Comparison of ENCODE assay signal across 19 mouse cellular contexts in genomic region chr6:125588241-125588640, GRCm38 (mm10). TPM values are rescaled to one million over a fixed set of nuclear protein-coding genes. Genes with fewer than 3 reads are reported as not detected.
DNase-seq lines count a peak whose midpoint lies in the region; ATAC-seq and TF ChIP-seq lines count a peak whose summit lies in the region.
"Had no signal": no experiment of that assay in that cellular context is flagged by ENCODE, and none has a peak within 500 bp of the region (broad histone marks: within the 10 kb centered on the region; RNA-seq: fewer than 3 reads in every experiment).

No protein-coding gene starts in this region.

- H3K9me3 ChIP-seq in heart, postnatal 0 days (replicated peaks; ENCODE audit: control insufficient read depth, low read length) = no peaks in the 10 kb centered on the region
- H3K9me3 ChIP-seq in heart, embryonic 11.5 days (replicated peaks; ENCODE audit: control insufficient read depth, low read length) = no peaks in the 10 kb centered on the region
- H3K9me3 ChIP-seq in lung, embryonic 14.5 days (ENCODE audit: low read depth, low read length) = no peaks in the 10 kb centered on the region
- H3K9me3 ChIP-seq: heart, embryonic 12.5 days; hindbrain, embryonic 12.5 days; limb, embryonic 15.5 days; neural tube, embryonic 13.5 days had no signal

- no peaks in the 10 kb centered on the region for H3K4me1 ChIP-seq in heart, postnatal 0 days (ENCODE audit: control insufficient read depth, insufficient read depth)
- no peaks in the 10 kb centered on the region for H3K4me1 ChIP-seq in heart, embryonic 11.5 days (ENCODE audit: control insufficient read depth, insufficient read depth, low read length)
- no peaks in the 10 kb centered on the region for H3K4me1 ChIP-seq in lung, embryonic 14.5 days (ENCODE audit: insufficient read depth)
- H3K4me1 ChIP-seq in lung, adult 2 months (ENCODE audit: control insufficient read depth, insufficient read depth, low read length) = peaks cover 3% of the 10 kb centered on the region
- H3K4me1 ChIP-seq: heart, embryonic 12.5 days had no signal

- no peak for DNase-seq in heart, postnatal 0 days (ENCODE audit: low spot score)
- no peak for DNase-seq in lung, embryonic 14.5 days
- no peak for DNase-seq in lung, adult 2 months
- DNase-seq in 416B (ENCODE audit: low read depth) (peak; percentile 62), ZHBTc4 (ENCODE audit: low read depth, low spot score) (peak; percentile 62)
- DNase-seq in c-Kit-positive CD71-positive TER-119-positive erythroid progenitor cells, embryonic 14.5 days (ENCODE audit: low spot score) = no peak
- no peak for DNase-seq in spleen, postnatal 36 days (ENCODE audit: low spot score in 2 of 2)
- DNase-seq: cerebellum, adult 8-10 months; gastrocnemius, postnatal 14 days; kidney, adult 18-20 months; lung, postnatal 4 days; retina, postnatal 1 day had no signal

- no peak overlapping the region for H3K4me2 ChIP-seq in heart, postnatal 0 days (ENCODE audit: low read depth, low read length)
- H3K4me2 ChIP-seq in heart, embryonic 11.5 days = no peak overlapping the region
- no peak overlapping the region for H3K4me2 ChIP-seq in lung, embryonic 14.5 days
- H3K4me2 ChIP-seq: heart, embryonic 12.5 days; hindbrain, embryonic 12.5 days; limb, embryonic 15.5 days; neural tube, embryonic 13.5 days had no signal

- 84% methylated on average over 12 of the region's 12 CpGs for WGBS in heart, postnatal 0 days
- WGBS in heart, embryonic 11.5 days (ENCODE audit: insufficient replicate concordance) = 82% methylated on average over 12 of the region's 12 CpGs
- WGBS in lung, embryonic 14.5 days = 90% methylated on average over 12 of the region's 12 CpGs
- WGBS in lung, adult 2 months = 84% methylated on average over 12 of the region's 12 CpGs

- H3K27me3 ChIP-seq in heart, postnatal 0 days (ENCODE audit: control insufficient read depth, insufficient read depth, low read length) = 0 out of 2 replicates have a peak, but pooled peaks cover 11% of the 10 kb centered on the region
- H3K27me3 ChIP-seq in heart, embryonic 11.5 days (ENCODE audit: control insufficient read depth, insufficient read depth, low read length) = peaks cover 3% of the 10 kb centered on the region; the same call in 1 of the 2 replicates
- H3K27me3 ChIP-seq in lung, embryonic 14.5 days (ENCODE audit: insufficient read depth, low read length) = no peaks in the 10 kb centered on the region
- H3K27me3 ChIP-seq: hindbrain, embryonic 12.5 days; limb, embryonic 15.5 days; neural tube, embryonic 13.5 days had no signal

- TF ChIP-seq EP300 in heart, postnatal 0 days (IDR thresholded peaks at IDR 0.05; ENCODE audit: low read depth) = no peak

- peak; percentile 40 for TF ChIP-seq CTCF in heart, postnatal 0 days (IDR thresholded peaks at IDR 0.05; ENCODE audit: low read depth)
- TF ChIP-seq CTCF in lung, embryonic 14.5 days (IDR thresholded peaks at IDR 0.05; ENCODE audit: low read depth) = peak; percentile 52
- no peak for TF ChIP-seq CTCF in lung, adult 2 months (IDR thresholded peaks at IDR 0.05; ENCODE audit: insufficient read depth, low read length)

- no peak overlapping the region for H3K4me3 ChIP-seq in heart, postnatal 0 days (ENCODE audit: low read depth, low read length)
- H3K4me3 ChIP-seq in heart, embryonic 11.5 days (ENCODE audit: low read depth, low read length) = no peak overlapping the region
- no peak overlapping the region for H3K4me3 ChIP-seq in lung, embryonic 14.5 days (ENCODE audit: low read depth, low read length)
- H3K4me3 ChIP-seq in lung, adult 2 months (replicated peaks; ENCODE audit: extremely low read depth, low read depth, low read length) = no peak overlapping the region
- H3K4me3 ChIP-seq: erythroblast, embryonic 14.5 days; heart, embryonic 12.5 days; hindbrain, embryonic 12.5 days; limb, embryonic 15.5 days; neural tube, embryonic 13.5 days had no signal

- H3K36me3 ChIP-seq in heart, postnatal 0 days (replicated peaks; ENCODE audit: control insufficient read depth, insufficient read depth, low read length) = no peaks in the 10 kb centered on the region
- H3K36me3 ChIP-seq in heart, embryonic 11.5 days (ENCODE audit: control insufficient read depth, insufficient read depth, low read length) = no peaks in the 10 kb centered on the region
- H3K36me3 ChIP-seq in lung, embryonic 14.5 days (ENCODE audit: insufficient read depth) = no peaks in the 10 kb centered on the region
- H3K36me3 ChIP-seq: heart, embryonic 12.5 days; hindbrain, embryonic 12.5 days; limb, embryonic 15.5 days; neural tube, embryonic 13.5 days had no signal

- ATAC-seq in heart, postnatal 0 days (ENCODE audit: insufficient read depth, low read depth) = no peak
- no peak; the same call in 1 of the 2 replicates for ATAC-seq in heart, embryonic 11.5 days (replicated peaks; ENCODE audit: insufficient number of reproducible peaks, low FRiP score, low TSS enrichment)
- ATAC-seq in lung, embryonic 14.5 days (ENCODE audit: insufficient read depth) = no peak
- ATAC-seq: midbrain, embryonic 16.5 days had no signal

- no peak for TF ChIP-seq POLR2A in lung, adult 2 months (IDR thresholded peaks at IDR 0.05; ENCODE audit: borderline replicate concordance, extremely low read depth, low read depth, low read length)

- H3K27ac ChIP-seq in heart, postnatal 0 days (ENCODE audit: low read depth) = no peak overlapping the region
- no peak overlapping the region for H3K27ac ChIP-seq in heart, embryonic 11.5 days (ENCODE audit: low read depth, low read length)
- H3K27ac ChIP-seq in lung, embryonic 14.5 days (ENCODE audit: low read depth) = no peak overlapping the region
- H3K27ac ChIP-seq: hindbrain, embryonic 12.5 days; limb, embryonic 15.5 days; neural tube, embryonic 13.5 days had no signal

- H3K9ac ChIP-seq in heart, postnatal 0 days (replicated peaks; ENCODE audit: low read depth, low read length) = no peak overlapping the region
- H3K9ac ChIP-seq in heart, embryonic 11.5 days (ENCODE audit: low read depth, low read length) = no peak overlapping the region
- H3K9ac ChIP-seq in lung, embryonic 14.5 days = no peak overlapping the region
- H3K9ac ChIP-seq: heart, embryonic 12.5 days; hindbrain, embryonic 12.5 days; limb, embryonic 15.5 days; neural tube, embryonic 13.5 days had no signal

RNA-seq across cellular contexts. Expression of gene Vwf, which starts 41.7 kb away (rescaled TPM):
- 70.5 and 99.9 TPM in 2 replicates for total RNA-seq in heart, postnatal 0 days (2014; rRNA removed; ENCODE audit: low replicate concordance)
- polyA plus RNA-seq in heart, postnatal 0 days (2015; fragmentation: Nextera tagmentation; extraction: Ambion mirVana) = 21.9 and 25.3 TPM in 2 replicates
- 31.2 and 32.2 TPM in 2 replicates for polyA plus RNA-seq in heart, embryonic 11.5 days (2014; fragmentation: Nextera tagmentation; extraction: Ambion mirVana)
- 17.7 and 20.4 TPM in 2 replicates for polyA plus RNA-seq in lung, embryonic 14.5 days (2014; fragmentation: Nextera tagmentation; extraction: Ambion mirVana)
- 421 and 464 TPM in 2 replicates for polyA plus RNA-seq in lung, adult 2 months (2012; rRNA removed)

Comparison
In these comparisons a context has a peak if more than half of its experiments do, and no peak if none do; other contexts are left out.
1. RNA of gene Vwf, which starts 41.7 kb away (polyA plus RNA-seq): 421 to 464 TPM in lung, adult 2 months; 31.2 to 32.2 TPM in heart, embryonic 11.5 days, 21.9 to 25.3 TPM in heart, postnatal 0 days and 17.7 to 20.4 TPM in lung, embryonic 14.5 days; every median in the first group is over 10 times any median in the second.
2. DNase-seq: peak in 416B (single experiment) and ZHBTc4 (single experiment); none in heart, postnatal 0 days (single experiment), lung, embryonic 14.5 days (single experiment), lung, adult 2 months (single experiment), c-Kit-positive CD71-positive TER-119-positive erythroid progenitor cells, embryonic 14.5 days (single experiment) and spleen, postnatal 36 days (0 of 2).